Mouse (Mus musculus): ENCODE measurements at regions not wholly inside any gene's neighbourhood (a gene's known extent, or its start where the extent isn't known, plus 50 kb on each side); places are given as distances from the start of the nearest gene placed in this dataset.

- Histone ChIP-seq H3K4me1 (ENCODE audit: control insufficient read depth, insufficient read depth, low read length) (no peaks in the 10 kb centered on the region), H3K4me3 (ENCODE audit: low read depth, low read length) (no peak overlapping the region), H3K27me3 (ENCODE audit: control insufficient read depth, insufficient read depth, low read length, poor library complexity, severe bottlenecking) (no peaks in the 10 kb centered on the region), H3K27ac (ENCODE audit: insufficient read depth, low read length) (no peak overlapping the region), H3K9me3 (replicated peaks; ENCODE audit: control insufficient read depth, insufficient read depth, low read length, poor library complexity, severe bottlenecking) (0 out of 2 replicates have a peak, but pooled peaks cover 1% of the 10 kb centered on the region), H3K36me3 (ENCODE audit: control insufficient read depth, insufficient read depth, low read length, poor library complexity, severe bottlenecking) (no peaks in the 10 kb centered on the region), H3K9ac (ENCODE audit: low read depth, poor library complexity, severe bottlenecking) (no peak overlapping the region)
- TF ChIP-seq POLR2A (IDR thresholded peaks at IDR 0.05; ENCODE audit: insufficient read depth, low read length) = no peak
- no peak for TF ChIP-seq EP300 (IDR thresholded peaks at IDR 0.05; ENCODE audit: insufficient read depth, low read depth, low read length)
- TF ChIP-seq CTCF (IDR thresholded peaks at IDR 0.05; ENCODE audit: low read depth, low read length) = no peak
These were observed 210.8 kb upstream of the Map3k1 start for GRCm38 (mm10) chr13:112019575-112019974.

- TF ChIP-seq CTCF (IDR thresholded peaks at IDR 0.05; ENCODE audit: low read depth, low read length) = no peak
- Histone ChIP-seq H3K27me3 (ENCODE audit: control insufficient read depth, insufficient read depth, low read length, poor library complexity, severe bottlenecking) (no peaks in the 10 kb centered on the region), H3K4me1 (ENCODE audit: control insufficient read depth, insufficient read depth, low read length) (no peaks in the 10 kb centered on the region), H3K9ac (ENCODE audit: low read depth, poor library complexity, severe bottlenecking) (no peak overlapping the region), H3K4me3 (ENCODE audit: low read depth, low read length) (no peak overlapping the region), H3K9me3 (replicated peaks; ENCODE audit: control insufficient read depth, insufficient read depth, low read length, poor library complexity, severe bottlenecking) (no peaks in the 10 kb centered on the region), H3K27ac (ENCODE audit: insufficient read depth, low read length) (no peak overlapping the region), H3K36me3 (ENCODE audit: control insufficient read depth, insufficient read depth, low read length, poor library complexity, severe bottlenecking) (no peaks in the 10 kb centered on the region)
These were observed 214.4 kb upstream of the Map3k1 start for GRCm38 (mm10) chr13:112023171-112023570.

GRCm38 (mm10) chr13:112024667-112025585 is 216.1 kb upstream of the Map3k1 start:
- TF ChIP-seq EP300 (IDR thresholded peaks at IDR 0.05; ENCODE audit: insufficient read depth, low read depth, low read length) = no peak
- TF ChIP-seq CTCF (IDR thresholded peaks at IDR 0.05; ENCODE audit: low read depth, low read length) = no peak
- no peak for TF ChIP-seq POLR2A (IDR thresholded peaks at IDR 0.05; ENCODE audit: insufficient read depth, low read length)
- Histone ChIP-seq H3K9ac (ENCODE audit: low read depth, poor library complexity, severe bottlenecking) (no peak overlapping the region), H3K4me3 (ENCODE audit: low read depth, low read length) (no peak overlapping the region), H3K9me3 (replicated peaks; ENCODE audit: control insufficient read depth, insufficient read depth, low read length, poor library complexity, severe bottlenecking) (no peaks in the 10 kb centered on the region), H3K27ac (ENCODE audit: insufficient read depth, low read length) (no peak overlapping the region), H3K27me3 (ENCODE audit: control insufficient read depth, insufficient read depth, low read length, poor library complexity, severe bottlenecking) (no peaks in the 10 kb centered on the region), H3K4me1 (ENCODE audit: control insufficient read depth, insufficient read depth, low read length) (no peaks in the 10 kb centered on the region), H3K36me3 (ENCODE audit: control insufficient read depth, insufficient read depth, low read length, poor library complexity, severe bottlenecking) (no peaks in the 10 kb centered on the region)

- Histone ChIP-seq H3K27ac (ENCODE audit: insufficient read depth, low read length) (no peak overlapping the region), H3K27me3 (ENCODE audit: control insufficient read depth, insufficient read depth, low read length, poor library complexity, severe bottlenecking) (no peaks in the 10 kb centered on the region), H3K9ac (ENCODE audit: low read depth, poor library complexity, severe bottlenecking) (no peak overlapping the region), H3K4me3 (ENCODE audit: low read depth, low read length) (no peak overlapping the region), H3K36me3 (ENCODE audit: control insufficient read depth, insufficient read depth, low read length, poor library complexity, severe bottlenecking) (no peaks in the 10 kb centered on the region), H3K9me3 (replicated peaks; ENCODE audit: control insufficient read depth, insufficient read depth, low read length, poor library complexity, severe bottlenecking) (no peaks in the 10 kb centered on the region), H3K4me1 (ENCODE audit: control insufficient read depth, insufficient read depth, low read length) (no peaks in the 10 kb centered on the region)
- no peak for TF ChIP-seq CTCF (IDR thresholded peaks at IDR 0.05; ENCODE audit: low read depth, low read length)
- TF ChIP-seq EP300 (IDR thresholded peaks at IDR 0.05; ENCODE audit: insufficient read depth, low read depth, low read length) = no peak
- TF ChIP-seq POLR2A (IDR thresholded peaks at IDR 0.05; ENCODE audit: insufficient read depth, low read length) = no peak
These were observed 216.8 kb upstream of the Map3k1 start for GRCm38 (mm10) chr13:112025586-112025950.

GRCm38 (mm10) chr13:112027736-112028135 is 218.9 kb upstream of the Map3k1 start:
- Histone ChIP-seq H3K27ac (ENCODE audit: insufficient read depth, low read length) (no peak overlapping the region), H3K4me3 (ENCODE audit: low read depth, low read length) (no peak overlapping the region), H3K9me3 (replicated peaks; ENCODE audit: control insufficient read depth, insufficient read depth, low read length, poor library complexity, severe bottlenecking) (no peaks in the 10 kb centered on the region), H3K9ac (ENCODE audit: low read depth, poor library complexity, severe bottlenecking) (no peak overlapping the region), H3K36me3 (ENCODE audit: control insufficient read depth, insufficient read depth, low read length, poor library complexity, severe bottlenecking) (no peaks in the 10 kb centered on the region), H3K4me1 (ENCODE audit: control insufficient read depth, insufficient read depth, low read length) (no peaks in the 10 kb centered on the region), H3K27me3 (ENCODE audit: control insufficient read depth, insufficient read depth, low read length, poor library complexity, severe bottlenecking) (no peaks in the 10 kb centered on the region)
- TF ChIP-seq CTCF (IDR thresholded peaks at IDR 0.05; ENCODE audit: low read depth, low read length) = no peak
- no peak for TF ChIP-seq EP300 (IDR thresholded peaks at IDR 0.05; ENCODE audit: insufficient read depth, low read depth, low read length)
- TF ChIP-seq POLR2A (IDR thresholded peaks at IDR 0.05; ENCODE audit: insufficient read depth, low read length) = no peak

- Histone ChIP-seq H3K4me1 (ENCODE audit: control insufficient read depth, insufficient read depth, low read length) (no peaks in the 10 kb centered on the region), H3K27ac (ENCODE audit: insufficient read depth, low read length) (no peak overlapping the region)
- TF ChIP-seq EP300 (IDR thresholded peaks at IDR 0.05; ENCODE audit: insufficient read depth, low read depth, low read length) (no peak), CTCF (IDR thresholded peaks at IDR 0.05; ENCODE audit: low read depth, low read length) (no peak), POLR2A (IDR thresholded peaks at IDR 0.05; ENCODE audit: insufficient read depth, low read length) (no peak)
These were observed 222.3 kb upstream of the Map3k1 start for GRCm38 (mm10) chr13:112031061-112031460.

More at GRCm38 (mm10) chr13:112031061-112031460, 222.3 kb upstream of the Map3k1 start:
- Histone ChIP-seq H3K36me3 (ENCODE audit: control insufficient read depth, insufficient read depth, low read length, poor library complexity, severe bottlenecking) (no peaks in the 10 kb centered on the region), H3K9ac (ENCODE audit: low read depth, poor library complexity, severe bottlenecking) (no peak overlapping the region), H3K4me3 (ENCODE audit: low read depth, low read length) (no peak overlapping the region), H3K9me3 (replicated peaks; ENCODE audit: control insufficient read depth, insufficient read depth, low read length, poor library complexity, severe bottlenecking) (no peaks in the 10 kb centered on the region), H3K27me3 (ENCODE audit: control insufficient read depth, insufficient read depth, low read length, poor library complexity, severe bottlenecking) (no peaks in the 10 kb centered on the region)

All from ES-Bruce4 (cell line).